Mouse (Mus musculus) MEL (cell line): Measurements from ENCODE around the gene Immp2l. TPM values are rescaled to one million over a fixed set of nuclear protein-coding genes. Genes with fewer than 3 reads are reported as not detected.

Experiments
- DNase-seq: peaks from one replicate; pipeline ENCODE4 v3.0.0; 2011; ENCODE audit warnings: low read depth, low spot score
- H3K27ac ChIP-seq: 2 replicates; pipeline ENCODE4 v1.5.1; 2012; ENCODE audit warnings: low read depth, mild to moderate bottlenecking, control low read depth, low read length, moderate library complexity; ENCODE audit not compliant: control insufficient read depth
- H3K27me3 ChIP-seq, 2 experiments: fragments of 150-350 bp in 1 of 2; sonication (generic) in 1 of 2; 2 replicates each; pipeline ENCODE4 v1.6.1; 2012; ENCODE audit warnings: low read length in 2 of 2, mild to moderate bottlenecking in 2 of 2, improper control_type of control experiment in 1 of 2, moderate library complexity in 1 of 2; ENCODE audit not compliant: insufficient read depth in 2 of 2, control insufficient read depth in 1 of 2
- H3K36me3 ChIP-seq, 2 experiments: 2 replicates each; pipeline ENCODE4 v1.6.1; 2012 to 2014; ENCODE audit warnings: low read length in 2 of 2, improper control_type of control experiment in 1 of 2, inconsistent platforms in 1 of 2, mild to moderate bottlenecking in 1 of 2; ENCODE audit not compliant: insufficient read depth in 2 of 2, control insufficient read depth in 1 of 2
- H3K4me1 ChIP-seq, 2 experiments: fragments of 150-350 bp in 1 of 2; sonication (generic) in 1 of 2; 2 replicates each; pipeline ENCODE4 v1.6.1; 2012; ENCODE audit warnings: low read length in 2 of 2, improper control_type of control experiment in 1 of 2, mild to moderate bottlenecking in 1 of 2; ENCODE audit not compliant: insufficient read depth in 2 of 2, control insufficient read depth in 1 of 2
- H3K4me3 ChIP-seq, 2 experiments: fragments of 150-350 bp in 1 of 2; sonication (generic) in 1 of 2; 2 replicates each; pipeline ENCODE4 v1.5.1; 2012; ENCODE audit warnings: low read depth in 2 of 2, low read length in 2 of 2, mild to moderate bottlenecking in 2 of 2, moderate library complexity in 2 of 2, control low read depth in 1 of 2, improper control_type of control experiment in 1 of 2; ENCODE audit not compliant: control insufficient read depth in 1 of 2, insufficient read depth in 1 of 2
- H3K79me2 ChIP-seq: 2 replicates; pipeline ENCODE4 v1.6.1; 2012; ENCODE audit warnings: mild to moderate bottlenecking, low read length, moderate library complexity; ENCODE audit not compliant: control insufficient read depth, poor library complexity, insufficient read depth
- H3K9ac ChIP-seq: 2 replicates; pipeline ENCODE4 v1.6.1; 2012; ENCODE audit warnings: low read depth, mild to moderate bottlenecking, control low read depth, low read length, moderate library complexity; ENCODE audit not compliant: control insufficient read depth, poor library complexity, severe bottlenecking
- H3K9me3 ChIP-seq: fragments of 150-350 bp; sonication (generic); replicated peaks from 2 replicates; pipeline ENCODE4 v1.6.1; 2012; ENCODE audit warnings: mild to moderate bottlenecking, low read length, improper control_type of control experiment, moderate library complexity; ENCODE audit not compliant: insufficient read depth
- CHD1 ChIP-seq: IDR thresholded peaks from 2 replicates; pipeline ENCODE4 v1.6.1; 2012; ENCODE audit warnings: low read depth, mild to moderate bottlenecking, inconsistent platforms, low read length, improper control_type of control experiment
- CTCF ChIP-seq, 3 experiments: IDR thresholded peaks in 2 of 3; conservative IDR thresholded peaks in 1 of 3; 2 replicates each; pipeline ENCODE4 v1.5.1; 2011 to 2012; ENCODE audit warnings: low read length in 3 of 3, low read depth in 2 of 3, mild to moderate bottlenecking in 2 of 3, improper control_type of control experiment in 1 of 3, inconsistent platforms in 1 of 3, mixed read lengths in 1 of 3, moderate library complexity in 1 of 3; ENCODE audit not compliant: control insufficient read depth in 1 of 3, insufficient read depth in 1 of 3, poor library complexity in 1 of 3, severe bottlenecking in 1 of 3
- E2F4 ChIP-seq: IDR thresholded peaks from 2 replicates; pipeline ENCODE4 v1.6.1; 2011; ENCODE audit warnings: low read depth, low read length, improper control_type of control experiment, borderline replicate concordance
- ELF1 ChIP-seq: IDR thresholded peaks from 2 replicates; pipeline ENCODE4 v1.6.1; 2014; ENCODE audit warnings: low read depth, mild to moderate bottlenecking, inconsistent platforms, low read length, improper control_type of control experiment, moderate library complexity
- EP300 ChIP-seq, 2 experiments: IDR thresholded peaks; 2 replicates each; pipeline ENCODE4 v1.6.1; 2011; ENCODE audit warnings: improper control_type of control experiment in 2 of 2, low read length in 2 of 2, low read depth in 1 of 2, mild to moderate bottlenecking in 1 of 2
- ETS1 ChIP-seq: IDR thresholded peaks from 2 replicates; pipeline ENCODE4 v1.6.1; 2012; ENCODE audit warnings: low read depth, mild to moderate bottlenecking, inconsistent platforms, low read length, improper control_type of control experiment, moderate library complexity
- GABPA ChIP-seq: IDR thresholded peaks from 2 replicates; pipeline ENCODE4 v1.6.1; 2012; ENCODE audit warnings: low read depth, mild to moderate bottlenecking, inconsistent platforms, low read length, improper control_type of control experiment, moderate library complexity
- GATA1 ChIP-seq: IDR thresholded peaks from 2 replicates; pipeline ENCODE4 v1.6.1; 2011; ENCODE audit warnings: low read depth, low read length, improper control_type of control experiment
- HCFC1 ChIP-seq: IDR thresholded peaks from 2 replicates; pipeline ENCODE4 v1.6.1; 2012; ENCODE audit warnings: low read depth, mild to moderate bottlenecking, inconsistent platforms, low read length, improper control_type of control experiment, moderate library complexity
- JUND ChIP-seq: IDR thresholded peaks from 2 replicates; pipeline ENCODE4 v1.6.1; 2011; ENCODE audit warnings: low read depth, mild to moderate bottlenecking, improper control_type of control experiment, low read length
- KAT2A ChIP-seq: conservative IDR thresholded peaks from 2 replicates; pipeline ENCODE4 v1.6.1; 2012; ENCODE audit warnings: low read depth, low read length, improper control_type of control experiment, inconsistent platforms
- MAFK ChIP-seq: IDR thresholded peaks from 2 replicates; pipeline ENCODE4 v1.6.1; 2011; ENCODE audit warnings: low read depth, mild to moderate bottlenecking, low read length, improper control_type of control experiment, borderline replicate concordance
- MAZ ChIP-seq: IDR thresholded peaks from 2 replicates; pipeline ENCODE4 v1.6.1; 2012; ENCODE audit warnings: low read depth, mild to moderate bottlenecking, inconsistent platforms, low read length, improper control_type of control experiment
- MEF2A ChIP-seq: IDR thresholded peaks from 2 replicates; pipeline ENCODE4 v1.6.1; 2014; ENCODE audit warnings: low read depth, mild to moderate bottlenecking, inconsistent platforms, low read length, improper control_type of control experiment; ENCODE audit not compliant: poor library complexity, insufficient replicate concordance, severe bottlenecking; ENCODE audit errors: extremely low read depth
- MYB ChIP-seq: IDR thresholded peaks from 2 replicates; pipeline ENCODE4 v1.6.1; 2011; ENCODE audit warnings: mild to moderate bottlenecking, low read depth, low read length, improper control_type of control experiment
- NELFE ChIP-seq: IDR thresholded peaks from 2 replicates; pipeline ENCODE4 v1.6.1; 2011; ENCODE audit warnings: low read depth, low read length, improper control_type of control experiment
- NRF1 ChIP-seq: IDR thresholded peaks from 2 replicates; pipeline ENCODE4 v1.6.1; 2014; ENCODE audit warnings: low read depth, mild to moderate bottlenecking, inconsistent platforms, low read length, improper control_type of control experiment, moderate library complexity; ENCODE audit not compliant: poor library complexity, insufficient read depth, severe bottlenecking
- POLR2A ChIP-seq, 2 experiments: IDR thresholded peaks; 2 replicates each; pipeline ENCODE4 v1.6.1; 2011 to 2012; ENCODE audit warnings: low read length in 2 of 2, mild to moderate bottlenecking in 2 of 2, control low read depth in 1 of 2, improper control_type of control experiment in 1 of 2, low read depth in 1 of 2, moderate library complexity in 1 of 2; ENCODE audit not compliant: control insufficient read depth in 1 of 2, insufficient read depth in 1 of 2, poor library complexity in 1 of 2
- POLR2AphosphoS2 ChIP-seq: IDR thresholded peaks from 2 replicates; pipeline ENCODE4 v1.6.1; 2011; ENCODE audit warnings: low read length, improper control_type of control experiment
- POLR2AphosphoS5 ChIP-seq: IDR thresholded peaks from 2 replicates; pipeline ENCODE4 v1.6.1; 2012; ENCODE audit warnings: low read depth, borderline replicate concordance, mild to moderate bottlenecking, inconsistent platforms, low read length, moderate library complexity, mixed read lengths
- RAD21 ChIP-seq: IDR thresholded peaks from 2 replicates; pipeline ENCODE4 v1.6.1; 2011; ENCODE audit warnings: mild to moderate bottlenecking, low read depth, low read length, improper control_type of control experiment
- SIN3A ChIP-seq: IDR thresholded peaks from 2 replicates; pipeline ENCODE4 v1.6.1; 2012; ENCODE audit warnings: low read length, improper control_type of control experiment, inconsistent platforms
- TAL1 ChIP-seq: IDR thresholded peaks from 2 replicates; pipeline ENCODE4 v1.6.1; 2012; ENCODE audit warnings: mild to moderate bottlenecking, inconsistent platforms, low read length, moderate library complexity, mixed read lengths
- TBP ChIP-seq: IDR thresholded peaks from 2 replicates; pipeline ENCODE4 v1.8.0; 2011; ENCODE audit warnings: low read depth, low read length, improper control_type of control experiment
- TCF12 ChIP-seq: IDR thresholded peaks from 2 replicates; pipeline ENCODE4 v1.6.1; 2014; ENCODE audit warnings: low read depth, mild to moderate bottlenecking, inconsistent platforms, low read length, improper control_type of control experiment, moderate library complexity
- USF1 ChIP-seq: IDR thresholded peaks from 2 replicates; pipeline ENCODE4 v1.6.1; 2014; ENCODE audit warnings: low read depth, mild to moderate bottlenecking, inconsistent platforms, low read length, improper control_type of control experiment, moderate library complexity
- USF2 ChIP-seq, 2 experiments: IDR thresholded peaks; 2 replicates each; pipeline ENCODE4 v1.6.1; 2011 to 2012; ENCODE audit warnings: improper control_type of control experiment in 2 of 2, low read length in 2 of 2, borderline replicate concordance in 1 of 2, inconsistent platforms in 1 of 2, low read depth in 1 of 2, mild to moderate bottlenecking in 1 of 2; ENCODE audit not compliant: insufficient read depth in 1 of 2
- ZC3H11A ChIP-seq: IDR thresholded peaks from 2 replicates; pipeline ENCODE4 v1.6.1; 2012; ENCODE audit warnings: low read depth, mild to moderate bottlenecking, inconsistent platforms, low read length, improper control_type of control experiment
- ZKSCAN1 ChIP-seq: IDR thresholded peaks from 2 replicates; pipeline ENCODE4 v1.6.1; 2012; ENCODE audit warnings: low read depth, mild to moderate bottlenecking, inconsistent platforms, low read length, improper control_type of control experiment, moderate library complexity
- ZMIZ1 ChIP-seq: IDR thresholded peaks from 2 replicates; pipeline ENCODE4 v1.6.1; 2012; ENCODE audit warnings: low read depth, mild to moderate bottlenecking, inconsistent platforms, low read length, improper control_type of control experiment, moderate library complexity
- ZNF384 ChIP-seq: IDR thresholded peaks from 2 replicates; pipeline ENCODE4 v1.6.1; 2012; ENCODE audit warnings: low read depth, mild to moderate bottlenecking, inconsistent platforms, low read length, improper control_type of control experiment
- polyA plus RNA-seq, 2 experiments: library from polyadenylated mRNA; stranded (reverse) in 1 of 2; unstranded in 1 of 2; fragments of >175 nt in 1 of 2; fragments of >200 nt in 1 of 2; gene quantifications; 2 replicates each; pipeline versions ENCODE4 v1.2.1 to v1.2.4; 2012; ENCODE audit warnings: low replicate concordance in 2 of 2, low read depth in 1 of 2; ENCODE audit not compliant: insufficient read length in 2 of 2, insufficient read depth in 1 of 2, missing spikeins in 1 of 2
- total RNA-seq: library from RNA; depleted of rRNA; stranded (reverse); fragments of 300-350 nt; gene quantifications from 2 replicates; pipeline ENCODE4 v1.2.3, GENCODE M21; 2012

Gene Immp2l
- total and polyA plus RNA-seq, 3 experiments, result 4.0 to 5.0 TPM; not detected in 1

DNA sequence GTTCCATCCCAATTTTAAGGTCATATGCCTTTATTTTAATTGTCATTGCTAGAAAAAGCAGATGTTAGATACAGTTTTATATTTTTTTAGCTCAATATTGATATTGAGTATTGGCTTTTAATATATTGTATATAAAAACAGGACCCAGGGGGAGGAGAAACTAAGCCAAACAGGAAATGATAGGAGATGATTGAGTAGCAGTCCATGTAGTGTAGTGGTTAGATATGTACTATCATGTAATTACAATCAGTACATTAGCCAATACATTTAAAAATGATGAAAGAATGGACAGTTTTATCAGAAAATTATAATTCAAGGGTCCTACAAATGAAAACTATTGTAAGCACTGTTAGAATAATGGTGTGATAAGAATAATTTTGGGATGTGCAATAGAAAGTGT lies 94.5 kb downstream of the Immp2l start:
- Histone ChIP-seq H3K9me3 (no peaks in the 10 kb centered on the region), H3K27ac (no peak overlapping the region), H3K79me2 (no peaks in the 10 kb centered on the region), H3K9ac (no peak overlapping the region)
- TF ChIP-seq MEF2A (no peak), ZKSCAN1 (no peak), GABPA (no peak), EP300 (IDR thresholded peaks at IDR 0.05; ENCODE audit: low read depth in 1 of 2, low read length in 2 of 2) (peak; percentile 49 to 63; a peak in 3 of 4 replicates), GATA1 (peak; percentile 64; the same call in 1 of the 2 replicates), JUND (no peak), TCF12 (peak; percentile 62; the same call in 1 of the 2 replicates)
- TF ChIP-seq, all 39 proteins: peak for 3
- Histone ChIP-seq H3K4me3 (no peak overlapping the region), H3K27me3 (no peaks in the 10 kb centered on the region), H3K36me3 (peaks cover 0 to 13% of the 10 kb centered on the region in 2 experiments; a peak in 2 of 4 replicates), H3K4me1 (peaks cover 6 to 10% of the 10 kb centered on the region in 2 experiments)
- no peak for DNase-seq

DNA sequence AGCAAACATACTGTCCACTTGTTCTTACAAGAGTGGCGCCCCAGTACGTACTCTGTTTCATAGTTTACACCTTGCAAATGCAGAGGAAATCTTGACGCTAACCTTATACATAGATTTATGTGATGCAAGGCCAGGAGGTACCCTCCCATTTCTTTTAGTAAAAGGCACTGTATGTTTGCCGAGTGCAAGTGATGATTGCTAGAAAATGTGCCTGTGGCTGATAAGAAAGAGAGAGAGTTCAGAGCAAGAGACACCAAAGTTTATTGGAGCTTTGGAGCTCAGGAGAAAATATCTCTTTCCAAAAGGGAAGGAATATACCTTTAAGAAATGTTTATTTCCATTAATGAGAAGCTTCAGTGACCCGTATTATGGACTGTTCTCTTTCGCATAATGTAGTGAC lies 95.8 kb downstream of the Immp2l start:
- Histone ChIP-seq H3K4me3 (no peak overlapping the region), H3K27ac (no peak overlapping the region), H3K36me3 (peaks cover 0 to 13% of the 10 kb centered on the region in 2 experiments; a peak in 2 of 4 replicates), H3K4me1 (peaks cover 6 to 10% of the 10 kb centered on the region in 2 experiments), H3K9ac (no peak overlapping the region), H3K9me3 (no peaks in the 10 kb centered on the region), H3K79me2 (no peaks in the 10 kb centered on the region), H3K27me3 (no peaks in the 10 kb centered on the region)
- DNase-seq, result peak; percentile 64
- no peak for TF ChIP-seq KAT2A
- TF ChIP-seq JUND, result no peak
- no peak for TF ChIP-seq CHD1
- no peak for TF ChIP-seq SIN3A
- TF ChIP-seq MAFK, result no peak
- TF ChIP-seq ETS1, result peak; percentile 42; the same call in 1 of the 2 replicates
- no peak for TF ChIP-seq CTCF (IDR thresholded peaks at IDR 0.05 in 2 of 3, conservative IDR thresholded peaks at IDR 0.05 in 1 of 3; ENCODE audit: control insufficient read depth in 1 of 3, insufficient read depth in 1 of 3, low read depth in 2 of 3, low read length in 3 of 3, poor library complexity in 1 of 3, severe bottlenecking in 1 of 3)
- TF ChIP-seq POLR2A (IDR thresholded peaks at IDR 0.05; ENCODE audit: control insufficient read depth in 1 of 2, insufficient read depth in 1 of 2, low read depth in 1 of 2, low read length in 2 of 2, poor library complexity in 1 of 2), result no peak
- TF ChIP-seq POLR2AphosphoS5, result no peak
- TF ChIP-seq MYB, result no peak
- TF ChIP-seq ZKSCAN1, result no peak
- TF ChIP-seq POLR2AphosphoS2, result no peak
- TF ChIP-seq MAZ, result no peak
- no peak for TF ChIP-seq ZC3H11A
- TF ChIP-seq EP300 (IDR thresholded peaks at IDR 0.05; ENCODE audit: low read depth in 1 of 2, low read length in 2 of 2), result peak; percentile 65 to 83
- TF ChIP-seq HCFC1, result no peak
- no peak for TF ChIP-seq ZNF384
- peak; percentile 73 for TF ChIP-seq GATA1
- TF ChIP-seq NELFE, result no peak
- no peak for TF ChIP-seq E2F4
- TF ChIP-seq NRF1, result no peak
- no peak for TF ChIP-seq GABPA
- TF ChIP-seq USF2 (IDR thresholded peaks at IDR 0.05; ENCODE audit: borderline replicate concordance in 1 of 2, insufficient read depth in 1 of 2, low read depth in 1 of 2, low read length in 2 of 2), result no peak
- no peak for TF ChIP-seq USF1
- no peak for TF ChIP-seq ZMIZ1
- TF ChIP-seq TBP, result no peak
- no peak for TF ChIP-seq RAD21
- TF ChIP-seq TAL1, result peak; percentile 69
- TF ChIP-seq ELF1, result no peak
